Mouse (Mus musculus) kidney, postnatal 10 days (tissue): Measurements from ENCODE around the gene 1700024P04Rik.

ENCODE experiments used
- DNase-seq: peaks from one replicate; pipeline ENCODE4 v3.0.0; 2021; ENCODE audit warnings: mixed read lengths

1700024P04Rik gene

GRCm38 (mm10) chr13:98963612-98964011 is 20.8 kb downstream of the 1700024P04Rik start:
- DNase-seq, result no peak

GRCm38 (mm10) chr13:98958177-98958576 is 26.2 kb downstream of the 1700024P04Rik start:
- no peak for DNase-seq

- no peak for DNase-seq
Measured at GRCm38 (mm10) chr13:98956209-98956608, 28.2 kb downstream of the 1700024P04Rik start.

GRCm38 (mm10) chr13:98955676-98956075 is 28.7 kb downstream of the 1700024P04Rik start:
- DNase-seq, result peak; percentile 66

GRCm38 (mm10) chr13:98955226-98955625 is 29.1 kb downstream of the 1700024P04Rik start:
- DNase-seq, result peak; percentile 16

- no peak for DNase-seq
Measured at GRCm38 (mm10) chr13:98953830-98954229, 30.5 kb downstream of the 1700024P04Rik start.

GRCm38 (mm10) chr13:98951951-98952350 is 32.4 kb downstream of the 1700024P04Rik start:
- no peak for DNase-seq

- DNase-seq, result no peak
Measured at GRCm38 (mm10) chr13:98948146-98948545, 36.2 kb downstream of the 1700024P04Rik start.

- DNase-seq, result no peak
Measured at GRCm38 (mm10) chr13:98946434-98946833, 37.9 kb downstream of the 1700024P04Rik start.

- DNase-seq, result no peak
Measured at GRCm38 (mm10) chr13:98945908-98946307, 38.5 kb downstream of the 1700024P04Rik start.

GRCm38 (mm10) chr13:98945381-98945780 is 39.0 kb downstream of the 1700024P04Rik start:
- DNase-seq, result no peak

- DNase-seq, result peak; percentile 29
Measured at GRCm38 (mm10) chr13:98944620-98945081, 39.7 kb downstream of the 1700024P04Rik start.

GRCm38 (mm10) chr13:98942360-98942759 is 42.0 kb downstream of the 1700024P04Rik start:
- peak; percentile 31 for DNase-seq

- DNase-seq, result peak; percentile 46
Measured at GRCm38 (mm10) chr13:98941829-98942343, 42.5 kb downstream of the 1700024P04Rik start.

- DNase-seq, result no peak
Measured at GRCm38 (mm10) chr13:98937108-98937507, 47.3 kb downstream of the 1700024P04Rik start.
